ENCODE assay signal across 24 mouse cellular contexts in the genomic region with DNA sequence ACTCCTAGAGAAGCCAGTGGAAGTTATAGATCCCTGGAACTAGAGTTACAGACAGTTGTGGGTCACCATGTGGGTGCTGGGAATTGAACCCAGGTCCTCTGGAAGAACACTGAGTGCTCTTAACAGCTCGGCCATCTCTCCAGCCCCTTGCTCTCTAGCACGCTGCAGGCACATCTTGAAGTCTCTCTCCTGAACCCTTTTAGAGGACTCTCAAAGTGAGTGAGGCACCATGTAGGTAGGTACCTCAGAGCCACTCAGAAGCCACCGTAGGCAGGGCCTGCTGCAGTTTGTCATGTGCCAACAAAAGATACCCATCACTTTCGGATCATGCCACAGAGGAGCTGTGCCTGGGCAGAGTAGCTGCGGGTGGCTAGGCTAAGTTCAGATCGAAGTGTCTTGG. TPM values are rescaled to one million over a fixed set of nuclear protein-coding genes. Genes with fewer than 3 reads are reported as not detected.
A peak's percentile ranks its signal among the peaks of the same experiment; 100 is the strongest.
DNase-seq lines count a peak whose midpoint lies in the region; ATAC-seq lines count a peak whose summit lies in the region.
"Had no signal": no experiment of that assay in that cellular context is flagged by ENCODE, and none has a peak within 500 bp of the region (broad histone marks: within the 10 kb centered on the region; RNA-seq: fewer than 3 reads in every experiment).

No protein-coding gene starts in this region.

- no peak overlapping the region for H3K4me3 ChIP-seq in heart, embryonic 10.5 days
- no peak overlapping the region for H3K4me3 ChIP-seq in midbrain, embryonic 11.5 days (ENCODE audit: low read depth, low read length)
- H3K4me3 ChIP-seq in midbrain, embryonic 13.5 days (replicated peaks), result no peak overlapping the region
- H3K4me3 ChIP-seq: embryonic facial prominence, embryonic 10.5 days; embryonic facial prominence, embryonic 12.5 days; forebrain, embryonic 13.5 days; forebrain, embryonic 15.5 days had no signal

- no peak overlapping the region for H3K4me2 ChIP-seq in midbrain, embryonic 11.5 days
- H3K4me2 ChIP-seq in midbrain, embryonic 13.5 days (replicated peaks), result no peak overlapping the region
- H3K4me2 ChIP-seq: embryonic facial prominence, embryonic 12.5 days; forebrain, embryonic 13.5 days; forebrain, embryonic 15.5 days had no signal

- H3K27me3 ChIP-seq in heart, embryonic 10.5 days (ENCODE audit: insufficient read depth, poor library complexity, severe bottlenecking), result peaks cover 31% of the 10 kb centered on the region
- no peaks in the 10 kb centered on the region for H3K27me3 ChIP-seq in midbrain, embryonic 11.5 days (ENCODE audit: control insufficient read depth, insufficient read depth, low read length)
- 0 out of 2 replicates have a peak, but pooled peaks cover 3% of the 10 kb centered on the region for H3K27me3 ChIP-seq in midbrain, embryonic 13.5 days
- H3K27me3 ChIP-seq: embryonic facial prominence, embryonic 12.5 days; forebrain, embryonic 15.5 days; Patski had no signal

- no peak for ATAC-seq in midbrain, embryonic 11.5 days (ENCODE audit: low FRiP score)
- no peak for ATAC-seq in midbrain, embryonic 13.5 days
- ATAC-seq: activated CD4-positive, CD25-positive, alpha-beta regulatory T cell, adult 4 months; CD4-positive, CD25-positive, alpha-beta regulatory T cell, adult 4 months; forebrain, embryonic 13.5 days; forebrain, embryonic 15.5 days; forebrain, postnatal 0 days; Patski had no signal

- H3K9ac ChIP-seq in midbrain, embryonic 11.5 days (ENCODE audit: low read length), result no peak overlapping the region
- no peak overlapping the region for H3K9ac ChIP-seq in midbrain, embryonic 13.5 days (replicated peaks)
- H3K9ac ChIP-seq: embryonic facial prominence, embryonic 12.5 days; forebrain, embryonic 13.5 days; forebrain, embryonic 15.5 days; forebrain, postnatal 0 days had no signal

- H3K36me3 ChIP-seq in heart, embryonic 10.5 days, result no peaks in the 10 kb centered on the region
- no peaks in the 10 kb centered on the region for H3K36me3 ChIP-seq in midbrain, embryonic 11.5 days (ENCODE audit: control insufficient read depth, insufficient read depth, low read length)
- no peaks in the 10 kb centered on the region for H3K36me3 ChIP-seq in midbrain, embryonic 13.5 days
- H3K36me3 ChIP-seq: embryonic facial prominence, embryonic 10.5 days; embryonic facial prominence, embryonic 12.5 days; forebrain, embryonic 15.5 days; G1E had no signal

- 87% methylated on average over 6 of the region's 6 CpGs for WGBS in heart, embryonic 10.5 days
- 91% methylated on average over 6 of the region's 6 CpGs for WGBS in midbrain, embryonic 11.5 days
- WGBS in midbrain, embryonic 13.5 days, result 94% methylated on average over 6 of the region's 6 CpGs

- H3K9me3 ChIP-seq in heart, embryonic 10.5 days, result no peaks in the 10 kb centered on the region
- no peaks in the 10 kb centered on the region for H3K9me3 ChIP-seq in midbrain, embryonic 11.5 days (ENCODE audit: control insufficient read depth, low read length)
- no peaks in the 10 kb centered on the region for H3K9me3 ChIP-seq in midbrain, embryonic 13.5 days
- H3K9me3 ChIP-seq: embryonic facial prominence, embryonic 10.5 days; embryonic facial prominence, embryonic 12.5 days; forebrain, embryonic 13.5 days; forebrain, embryonic 15.5 days; G1E had no signal

- no peak overlapping the region for H3K27ac ChIP-seq in heart, embryonic 10.5 days
- no peak overlapping the region for H3K27ac ChIP-seq in midbrain, embryonic 11.5 days (ENCODE audit: low read depth, low read length)
- no peak overlapping the region for H3K27ac ChIP-seq in midbrain, embryonic 13.5 days
- H3K27ac ChIP-seq: embryonic facial prominence, embryonic 10.5 days; embryonic facial prominence, embryonic 12.5 days; forebrain, embryonic 13.5 days; forebrain, embryonic 15.5 days had no signal

- H3K4me1 ChIP-seq in heart, embryonic 10.5 days, result peaks cover 50% of the 10 kb centered on the region
- H3K4me1 ChIP-seq in midbrain, embryonic 11.5 days (ENCODE audit: control insufficient read depth, insufficient read depth, low read length), result peaks cover 15% of the 10 kb centered on the region
- peaks cover 20% of the 10 kb centered on the region for H3K4me1 ChIP-seq in midbrain, embryonic 13.5 days (replicated peaks)

- peak; percentile 1 for DNase-seq in cerebellum, adult 9-10 months
- no peak for DNase-seq in cerebellum, postnatal 10 days
- DNase-seq in heart, embryonic 10.5 days (ENCODE audit: low spot score), result peak; percentile 51
- DNase-seq in heart, postnatal 4 days, result no peak
- DNase-seq in midbrain, embryonic 11.5 days (ENCODE audit: low spot score, missing footprints), result peak; percentile 33
- DNase-seq: adrenal gland, adult 8-10 months; adrenal gland, postnatal 14 days; adrenal gland, postnatal 36 days; B cell, adult 2 months; cerebellum, adult 11-12 months; cerebellum, adult 9-11 months; forebrain, postnatal 0 days had no signal

RNA-seq across cellular contexts. Expression of a gene that starts 6.3 kb away (rescaled TPM):
- polyA plus RNA-seq in heart, embryonic 10.5 days (2016; fragmentation: Nextera tagmentation; extraction: Ambion mirVana), result 6,952 and 8,117 TPM in 2 replicates
- total RNA-seq in heart, postnatal 4 days (2021), result 1,000 to 10,000 TPM; 1,420 to 1,616 TPM
- 0.59 and 0.92 TPM in 2 replicates for polyA plus RNA-seq in midbrain, embryonic 11.5 days (2014; fragmentation: Nextera tagmentation; extraction: Ambion mirVana)
- polyA plus RNA-seq in midbrain, embryonic 13.5 days (2015; fragmentation: Nextera tagmentation; extraction: Ambion mirVana), result 0.39 and 0.50 TPM in 2 replicates
- total RNA-seq: adrenal gland, adult 18-20 months; adrenal gland, postnatal 14 days; adrenal gland, postnatal 36 days; forebrain, postnatal 0 days; G1E had no signal
- polyA plus RNA-seq: activated CD4-positive, CD25-positive, alpha-beta regulatory T cell, adult 4 months; CD4-positive, CD25-positive, alpha-beta regulatory T cell, adult 4 months; cerebellum, adult 2 months; cortical plate, adult 2 months; forebrain, embryonic 13.5 days; forebrain, postnatal 0 days; G1E; Patski had no signal

RNA-seq across cellular contexts. Expression of a gene that starts 26.8 kb away (rescaled TPM):
- 140 and 162 TPM in 2 replicates for polyA plus RNA-seq in heart, embryonic 10.5 days (2016; fragmentation: Nextera tagmentation; extraction: Ambion mirVana)
- 10 to 100 TPM; 68.5 to 70.2 TPM for total RNA-seq in heart, postnatal 4 days (2021)
- 83.8 and 97.4 TPM in 2 replicates for polyA plus RNA-seq in midbrain, embryonic 11.5 days (2014; fragmentation: Nextera tagmentation; extraction: Ambion mirVana)
- 55.4 and 63.0 TPM in 2 replicates for polyA plus RNA-seq in midbrain, embryonic 13.5 days (2015; fragmentation: Nextera tagmentation; extraction: Ambion mirVana)

RNA-seq across cellular contexts. Expression of a gene that starts 43.1 kb away (rescaled TPM):
- polyA plus RNA-seq in heart, embryonic 10.5 days (2016; fragmentation: Nextera tagmentation; extraction: Ambion mirVana), result 22.4 and 25.7 TPM in 2 replicates
- total RNA-seq in heart, postnatal 4 days (2021), result 10 to 100 TPM; 38.7 to 39.6 TPM
- polyA plus RNA-seq in midbrain, embryonic 11.5 days (2014; fragmentation: Nextera tagmentation; extraction: Ambion mirVana), result 15.0 and 15.8 TPM in 2 replicates
- 9.4 and 10.6 TPM in 2 replicates for polyA plus RNA-seq in midbrain, embryonic 13.5 days (2015; fragmentation: Nextera tagmentation; extraction: Ambion mirVana)
- total RNA-seq: G1E had no signal
- polyA plus RNA-seq: G1E had no signal

RNA-seq across cellular contexts. Expression of a gene that starts 45.0 kb away (rescaled TPM):
- 2.1 and 2.6 TPM in 2 replicates for polyA plus RNA-seq in heart, embryonic 10.5 days (2016; fragmentation: Nextera tagmentation; extraction: Ambion mirVana)
- not detected for total RNA-seq in heart, postnatal 4 days (2021)
- polyA plus RNA-seq in midbrain, embryonic 11.5 days (2014; fragmentation: Nextera tagmentation; extraction: Ambion mirVana), result 1.5 and 1.8 TPM in 2 replicates
- 6.1 and 6.8 TPM in 2 replicates for polyA plus RNA-seq in midbrain, embryonic 13.5 days (2015; fragmentation: Nextera tagmentation; extraction: Ambion mirVana)
- polyA plus RNA-seq: activated CD4-positive, CD25-positive, alpha-beta regulatory T cell, adult 4 months; CD4-positive, CD25-positive, alpha-beta regulatory T cell, adult 4 months; G1E had no signal

RNA-seq across cellular contexts. Expression of a gene that starts 50.6 kb away (rescaled TPM):
- polyA plus RNA-seq in heart, embryonic 10.5 days (2016; fragmentation: Nextera tagmentation; extraction: Ambion mirVana), result 48.1 and 56.7 TPM in 2 replicates
- total RNA-seq in heart, postnatal 4 days (2021), result 10 to 100 TPM; 92.8 to 94.5 TPM
- 27.2 and 29.4 TPM in 2 replicates for polyA plus RNA-seq in midbrain, embryonic 11.5 days (2014; fragmentation: Nextera tagmentation; extraction: Ambion mirVana)
- 78.8 and 84.0 TPM in 2 replicates for polyA plus RNA-seq in midbrain, embryonic 13.5 days (2015; fragmentation: Nextera tagmentation; extraction: Ambion mirVana)

Comparison
In these comparisons a context has a peak if more than half of its experiments do, and no peak if none do; other contexts are left out.
1. DNase-seq: peak in cerebellum, adult 9-10 months (single experiment), heart, embryonic 10.5 days (single experiment) and midbrain, embryonic 11.5 days (single experiment); none in cerebellum, postnatal 10 days (0 of 2) and heart, postnatal 4 days (single experiment).
2. RNA of a gene that starts 6.3 kb away (polyA plus RNA-seq): 6,952 to 8,117 TPM in heart, embryonic 10.5 days; 0.59 to 0.92 TPM in midbrain, embryonic 11.5 days and 0.39 to 0.50 TPM in midbrain, embryonic 13.5 days; every median in the first group is over 1,000 times any median in the second.